Mouse (Mus musculus) thymus, adult 2 months (tissue): ENCODE results near the gene Pde2a. TPM values are rescaled to one million over a fixed set of nuclear protein-coding genes. Genes with fewer than 3 reads are reported as not detected.

Experiments used
- DNase-seq: peaks from one replicate; pipeline ENCODE4 v3.0.0; 2021
- H3K27ac ChIP-seq: fragments of 200-500 bp; 2 replicates; pipeline ENCODE4 v1.5.1; 2012; ENCODE audit warnings: low read length, control low read depth; ENCODE audit not compliant: control insufficient read depth, insufficient read depth
- H3K27me3 ChIP-seq: fragments of 200-500 bp; 2 replicates; pipeline ENCODE4 v1.6.1; 2012; ENCODE audit warnings: mild to moderate bottlenecking, low read length, moderate library complexity, mixed read lengths; ENCODE audit not compliant: control insufficient read depth, insufficient read depth
- H3K36me3 ChIP-seq: fragments of 200-500 bp; 2 replicates; pipeline ENCODE4 v1.6.1; 2012; ENCODE audit warnings: mild to moderate bottlenecking, low read length, moderate library complexity; ENCODE audit not compliant: control insufficient read depth, insufficient read depth
- H3K4me1 ChIP-seq: fragments of 200-500 bp; replicated peaks from 2 replicates; pipeline ENCODE4 v1.6.1; 2012; ENCODE audit warnings: low read length; ENCODE audit not compliant: control insufficient read depth, insufficient read depth
- H3K4me3 ChIP-seq: fragments of 200-500 bp; 2 replicates; pipeline ENCODE4 v1.5.1; 2012; ENCODE audit warnings: mild to moderate bottlenecking, low read length, control low read depth, moderate library complexity; ENCODE audit not compliant: control insufficient read depth, insufficient read depth
- CTCF ChIP-seq: fragments of 200-500 bp; IDR thresholded peaks from 2 replicates; pipeline ENCODE4 v1.5.1; 2012; ENCODE audit warnings: mild to moderate bottlenecking, control low read depth, low read length, moderate library complexity, borderline replicate concordance; ENCODE audit not compliant: control insufficient read depth, poor library complexity, insufficient read depth; ENCODE audit errors: extremely low read depth
- POLR2A ChIP-seq: fragments of 200-500 bp; IDR thresholded peaks from 2 replicates; pipeline ENCODE4 v1.6.1; 2012; ENCODE audit warnings: mild to moderate bottlenecking, low read length, control low read depth, moderate library complexity; ENCODE audit not compliant: control insufficient read depth, poor library complexity, insufficient read depth; ENCODE audit errors: extremely low read depth
- WGBS: fragments of 180-500 bp; shearing (Covaris S2); methylation state at CpG from one replicate; pipeline ENCODE4 v1.1.7; 2018; 5-methylcytosine and 5-hydroxymethylcytosine counted together
- polyA plus RNA-seq: library from polyadenylated mRNA; depleted of rRNA; stranded (reverse); fragments of >200 nt; gene quantifications from 2 replicates; pipeline ENCODE4 v1.2.3, GENCODE M21; 2012

Gene Pde2a
- polyA plus RNA-seq, 1 experiment = 12.0 TPM

GRCm38 (mm10) chr7:101459923-101460607, 38.6 kb downstream of the Pde2a start:
- Histone ChIP-seq H3K4me1 (peaks cover 39% of the 10 kb centered on the region), H3K36me3 (no peaks in the 10 kb centered on the region), H3K27me3 (no peaks in the 10 kb centered on the region), H3K4me3 (no peak overlapping the region), H3K27ac (no peak overlapping the region)
- no peak for TF ChIP-seq POLR2A
- no peak for TF ChIP-seq CTCF
- WGBS = 73% methylated on average over 10 of the region's 10 CpGs
- no peak for DNase-seq

DNA sequence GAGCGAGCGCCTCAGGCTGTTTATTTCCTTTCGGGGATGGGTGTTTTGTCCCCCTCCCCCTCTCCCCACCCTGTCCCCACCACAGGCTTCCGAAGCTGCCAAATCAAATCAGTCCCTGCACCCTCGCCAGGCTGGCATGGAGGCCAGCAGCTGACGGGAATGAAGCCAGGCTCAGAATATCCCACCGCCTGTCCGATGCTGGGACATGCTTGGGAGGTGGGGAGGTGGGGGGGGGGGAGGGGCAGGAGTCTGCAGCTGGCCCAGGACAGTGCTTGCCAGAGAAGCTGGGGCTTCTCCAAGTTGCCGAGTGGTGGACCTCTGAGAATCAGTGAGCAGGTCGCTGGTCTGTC, 39.1 kb downstream of the Pde2a start:
- Histone ChIP-seq H3K36me3 (no peaks in the 10 kb centered on the region), H3K4me3 (no peak overlapping the region), H3K4me1 (peaks cover 42% of the 10 kb centered on the region), H3K27me3 (no peaks in the 10 kb centered on the region), H3K27ac (no peak overlapping the region)
- no peak for DNase-seq
- TF ChIP-seq POLR2A = no peak
- no peak for TF ChIP-seq CTCF
- 73% methylated on average over 10 of the region's 10 CpGs for WGBS

DNA sequence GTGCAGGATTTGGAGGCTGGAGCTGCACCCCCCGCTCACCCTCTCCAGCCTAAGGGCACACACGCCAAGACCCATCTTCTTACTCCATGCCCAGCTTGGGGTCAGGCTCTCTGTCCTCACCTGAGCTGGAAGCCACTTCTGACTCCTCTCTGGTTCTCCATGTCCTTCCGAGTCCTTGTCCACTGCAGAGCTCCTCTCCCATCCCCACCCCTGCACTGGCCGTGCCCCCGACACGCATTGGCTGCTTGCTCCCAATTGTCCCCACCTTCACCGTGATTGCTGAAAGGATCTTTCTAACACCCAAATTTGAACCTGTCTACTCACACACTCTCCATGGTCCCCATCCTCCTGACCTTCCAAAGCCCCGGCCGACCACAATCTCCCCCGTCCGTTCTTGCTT, 40.1 kb downstream of the Pde2a start:
- no peak for TF ChIP-seq POLR2A
- H3K27ac ChIP-seq = no peak overlapping the region
- peaks cover 41% of the 10 kb centered on the region for H3K4me1 ChIP-seq
- DNase-seq = no peak
- 69% methylated on average over 11 of the region's 11 CpGs for WGBS
- H3K36me3 ChIP-seq = no peaks in the 10 kb centered on the region
- no peak overlapping the region for H3K4me3 ChIP-seq
- no peaks in the 10 kb centered on the region for H3K27me3 ChIP-seq

GRCm38 (mm10) chr7:101462327-101463068, 41.0 kb downstream of the Pde2a start:
- H3K4me3 ChIP-seq = no peak overlapping the region
- no peak for DNase-seq
- peaks cover 36% of the 10 kb centered on the region for H3K4me1 ChIP-seq
- WGBS = 33% methylated on average over 14 of the region's 14 CpGs
- H3K36me3 ChIP-seq = no peaks in the 10 kb centered on the region
- no peaks in the 10 kb centered on the region for H3K27me3 ChIP-seq
- no peak overlapping the region for H3K27ac ChIP-seq
- TF ChIP-seq POLR2A (no peak), CTCF (no peak)

DNA sequence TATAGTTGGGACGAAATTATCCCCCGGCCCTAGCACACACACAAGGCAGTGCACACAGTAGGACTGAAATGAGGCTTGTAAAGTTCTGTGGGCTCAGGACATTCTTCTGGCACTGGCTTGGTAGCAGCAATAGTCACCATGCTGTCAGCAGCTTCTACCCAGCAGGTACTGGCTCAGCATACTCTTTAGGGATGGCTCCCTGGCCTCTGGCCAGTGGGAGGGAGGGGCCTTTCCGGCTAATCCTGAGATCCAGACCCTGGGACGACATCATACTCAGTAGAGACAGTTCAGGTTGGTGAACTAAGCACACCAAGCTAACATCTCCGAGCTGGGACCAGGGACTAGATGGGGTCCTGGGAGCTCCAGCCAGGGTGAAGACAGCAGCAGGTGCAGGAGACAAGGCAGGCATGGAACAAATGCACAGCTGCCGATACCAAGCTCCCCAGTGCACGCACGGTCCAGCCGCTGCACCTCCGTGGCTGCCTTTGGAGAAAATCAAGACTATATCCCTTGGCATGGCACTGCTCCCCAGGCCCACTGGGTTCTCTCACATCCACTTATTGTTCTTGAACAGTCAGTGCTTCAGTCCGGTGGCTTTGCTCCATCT, 42.3 kb downstream of the Pde2a start:
- Histone ChIP-seq H3K4me1 (peaks cover 24% of the 10 kb centered on the region), H3K36me3 (no peaks in the 10 kb centered on the region), H3K27me3 (no peaks in the 10 kb centered on the region), H3K4me3 (no peak overlapping the region), H3K27ac (no peak overlapping the region)
- TF ChIP-seq CTCF (no peak), POLR2A (no peak)
- WGBS = 97% methylated on average over 11 of the region's 11 CpGs
- no peak for DNase-seq

DNA sequence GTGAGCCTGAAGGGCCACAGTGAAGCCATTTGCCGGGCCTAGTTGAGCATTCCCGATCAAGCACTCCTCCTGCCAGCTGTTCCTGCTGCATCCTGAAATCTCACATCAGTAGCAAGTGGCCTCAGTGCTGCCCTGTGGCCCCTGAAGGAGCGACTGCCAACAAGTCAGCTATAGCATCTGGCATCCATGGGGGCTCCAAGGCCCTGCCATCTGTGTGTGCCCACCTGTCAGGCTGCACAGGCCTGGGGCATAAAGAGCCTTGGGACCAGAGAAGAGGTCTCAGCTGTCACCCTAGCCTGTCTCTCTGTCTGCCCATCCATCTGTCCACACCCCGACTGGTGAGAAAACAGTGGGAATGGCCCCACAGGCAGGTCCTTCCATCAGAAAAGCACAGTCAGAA, 43.4 kb downstream of the Pde2a start:
- no peaks in the 10 kb centered on the region for H3K36me3 ChIP-seq
- H3K27me3 ChIP-seq = no peaks in the 10 kb centered on the region
- H3K4me1 ChIP-seq = peaks cover 22% of the 10 kb centered on the region
- TF ChIP-seq POLR2A (no peak), CTCF (no peak)
- no peak for DNase-seq
- WGBS = 86% methylated on average over 4 of the region's 4 CpGs
- no peak overlapping the region for H3K4me3 ChIP-seq
- no peak overlapping the region for H3K27ac ChIP-seq
